Mouse (Mus musculus): ENCODE data around the gene Ankrd33. TPM values are rescaled to one million over a fixed set of nuclear protein-coding genes. Genes with fewer than 3 reads are reported as not detected.

Gene Ankrd33
- polyA plus RNA-seq (2012; fragmentation: generic; extraction: Trizol), result not detected

GRCm38 (mm10) chr15:101115511-101116110 lies at the start of gene Ankrd33:
TSS of gene Ankrd33 (plus strand) at chr15:101115755.

DNA sequence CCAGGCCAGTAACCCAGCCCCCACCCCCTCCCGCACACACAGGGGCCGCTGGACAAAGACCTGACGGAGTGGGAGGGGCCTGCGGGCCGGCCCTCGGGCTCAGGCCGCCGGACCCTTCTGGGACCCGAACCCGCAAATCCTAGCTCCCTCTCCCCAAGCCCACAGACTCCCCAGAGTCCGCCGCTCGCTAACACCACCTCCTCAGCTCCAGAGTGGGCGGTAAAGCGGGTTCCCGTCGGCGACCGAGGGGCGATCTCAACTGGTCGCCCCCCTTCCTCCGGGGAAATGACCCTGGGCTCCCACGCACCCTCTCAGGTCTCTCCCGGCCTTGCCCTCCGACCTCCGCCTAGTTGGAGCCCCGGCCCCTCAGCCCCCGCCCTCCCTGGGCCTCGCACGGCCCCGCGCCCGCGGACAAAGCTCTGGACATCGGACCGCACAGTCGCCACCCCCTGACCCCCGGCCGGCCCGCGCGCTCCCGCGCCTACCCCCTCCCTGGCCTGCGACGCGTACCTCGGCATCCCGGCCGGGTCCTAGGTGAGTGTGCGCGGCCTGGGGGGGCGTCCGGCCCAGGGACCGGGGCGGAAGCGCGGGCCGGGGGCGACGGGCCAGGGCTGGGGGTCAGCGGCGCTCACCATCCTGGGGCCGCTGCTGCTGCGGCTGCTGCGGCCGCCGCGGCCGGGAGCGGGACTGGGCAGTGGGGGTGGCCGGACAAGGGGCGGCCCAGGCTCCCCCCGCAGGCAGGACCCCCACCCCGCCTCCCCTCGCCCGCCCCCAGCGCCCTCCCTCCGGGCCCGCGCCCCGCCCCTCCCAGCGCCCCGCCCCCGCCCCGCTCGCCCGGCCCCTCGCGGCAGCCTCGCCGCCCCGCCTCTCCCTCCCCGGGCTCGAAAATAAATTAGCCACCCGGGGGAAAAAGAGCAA lies 37.5 kb upstream of the Ankrd33 start, which contains the start of gene Fignl2:
Gene Fignl2, minus strand, starts transcription at position 755 of the 918 bp plus-strand sequence.

GRCm38 (mm10) chr15:101128181-101129089 lies 12.9 kb downstream of the Ankrd33 start, which contains the start of gene Acvrl1:
TSS of gene Acvrl1 (plus strand) at chr15:101128522.

Other genes starting within 250 kb of the Ankrd33 start
- under 1 TPM in 1 of 2 experiments, not detected in 1; 0.22 TPM for gene Scn8a, start 245.9 kb upstream of the Ankrd33 start, polyA plus RNA-seq (2012; fragmentation: generic; extraction: Trizol)
- gene Gm47841, start 68.4 kb upstream of the Ankrd33 start, polyA plus RNA-seq (2012; fragmentation: generic; extraction: Trizol), result under 1 TPM in 1 of 2 experiments, not detected in 1; 0.13 TPM
- gene Fignl2, start 37.2 kb upstream of the Ankrd33 start, polyA plus RNA-seq (2012; fragmentation: generic; extraction: Trizol), result 1 to 10 TPM in 1 of 2 experiments, under 1 TPM in 1; 0.25 to 5.1 TPM
- under 1 TPM; 0.08 to 0.24 TPM for gene Acvrl1, start 12.8 kb downstream of the Ankrd33 start, polyA plus RNA-seq (2012; fragmentation: generic; extraction: Trizol)
- gene Acvr1b, start 58.3 kb downstream of the Ankrd33 start, polyA plus RNA-seq (2012; fragmentation: generic; extraction: Trizol), result 1 to 10 TPM in 1 of 2 experiments, under 1 TPM in 1; 0.78 to 9.3 TPM
- gene Grasp, start 108.4 kb downstream of the Ankrd33 start, polyA plus RNA-seq (2012; fragmentation: generic; extraction: Trizol), result 10 to 100 TPM in 1 of 2 experiments, 1 to 10 TPM in 1; 4.5 to 10.6 TPM
- gene Nr4a1, start 138.5 kb downstream of the Ankrd33 start, polyA plus RNA-seq (2012; fragmentation: generic; extraction: Trizol), result 10 to 100 TPM in 1 of 2 experiments, 1 to 10 TPM in 1; 1.4 to 12.1 TPM
- gene Atg101, start 168.5 kb downstream of the Ankrd33 start, polyA plus RNA-seq (2012; fragmentation: generic; extraction: Trizol), result 10 to 100 TPM; 73.1 to 87.9 TPM
- under 1 TPM; 0.06 to 0.40 TPM for gene 6030408B16Rik, start 177.5 kb downstream of the Ankrd33 start, polyA plus RNA-seq (2012; fragmentation: generic; extraction: Trizol)

Data from C3H10T1/2 (cell line).